Mouse (Mus musculus) Patski (cell line): ENCODE results near the gene Ankrd36. TPM values are rescaled to one million over a fixed set of nuclear protein-coding genes. Genes with fewer than 3 reads are reported as not detected.

ENCODE experiments used
- ATAC-seq: fragments of 100-300 bp; one replicate; pipeline ENCODE4 v1.8.0; 2021
- CTCF ChIA-PET: fragments of 350-600 bp; sonication (Branson Sonifier 250); formaldehyde crosslinking; loops from one replicate; lab custom pipeline; 2022; ENCODE audit warnings: inconsistent platforms; lab: Charles Lee
- POLR2A ChIA-PET: fragments of 350-600 bp; sonication (Branson Sonifier 250); formaldehyde crosslinking; loops from one replicate; lab custom pipeline; 2022; ENCODE audit warnings: antibody characterized with exemption, inconsistent platforms; lab: Charles Lee
- DNase-seq: peaks from one replicate; pipeline ENCODE4 v3.0.0-alpha.2; 2011; ENCODE audit warnings: low read depth, low spot score
- H3K27me3 ChIP-seq: fragments of 371-371 bp; one replicate; pipeline ENCODE4 v1.5.1; 2021
- CTCF ChIP-seq: fragments of 100-300 bp; IDR thresholded peaks from one replicate; pipeline ENCODE4 v1.5.1; 2021
- in situ Hi-C: fragments of 300-500 bp; cut with MboI; formaldehyde crosslinking; loops from 3 replicates; pipeline ENCODE4 v1.11.1; 2018; ENCODE audit warnings: low pct_unique_long_range_greater_than_20kb, mixed read lengths
- polyA plus RNA-seq: library from polyadenylated mRNA; unstranded; gene quantifications from one replicate; pipeline ENCODE4 v1.2.3, GENCODE M21; 2021

Ankrd36 gene
- not detected for polyA plus RNA-seq

DNA sequence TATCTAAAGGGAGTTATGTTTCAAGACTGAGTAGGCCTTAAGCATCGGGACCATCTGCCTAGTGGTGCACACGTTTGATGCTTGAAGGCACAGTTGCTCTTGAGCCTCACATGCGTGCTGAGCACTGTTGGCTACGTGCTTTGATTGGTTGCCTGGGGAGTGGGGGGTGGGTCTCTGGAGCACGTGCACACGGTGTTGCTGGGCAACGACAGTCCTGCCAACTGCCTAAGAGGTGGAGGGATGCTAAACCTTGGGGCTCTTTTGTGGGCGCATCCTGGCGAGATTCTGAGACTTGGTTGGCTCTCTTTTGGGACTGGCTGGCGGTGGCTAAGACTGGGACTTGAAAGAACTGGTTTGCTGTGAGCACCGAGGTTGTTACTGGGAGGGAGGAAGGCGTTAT is at the start of gene Ankrd36:
Gene Ankrd36, plus strand, starts transcription at position 211 of the 400 bp plus-strand sequence.
- ATAC-seq (no peak), DNase-seq (no peak)
- in situ Hi-C loops = no loop called here
- TF ChIP-seq CTCF = no peak
- H3K27me3 ChIP-seq = peaks cover 32% of the 10 kb centered on the region
- ChIA-PET CTCF (no interaction called here), POLR2A (no interaction called here)

DNA sequence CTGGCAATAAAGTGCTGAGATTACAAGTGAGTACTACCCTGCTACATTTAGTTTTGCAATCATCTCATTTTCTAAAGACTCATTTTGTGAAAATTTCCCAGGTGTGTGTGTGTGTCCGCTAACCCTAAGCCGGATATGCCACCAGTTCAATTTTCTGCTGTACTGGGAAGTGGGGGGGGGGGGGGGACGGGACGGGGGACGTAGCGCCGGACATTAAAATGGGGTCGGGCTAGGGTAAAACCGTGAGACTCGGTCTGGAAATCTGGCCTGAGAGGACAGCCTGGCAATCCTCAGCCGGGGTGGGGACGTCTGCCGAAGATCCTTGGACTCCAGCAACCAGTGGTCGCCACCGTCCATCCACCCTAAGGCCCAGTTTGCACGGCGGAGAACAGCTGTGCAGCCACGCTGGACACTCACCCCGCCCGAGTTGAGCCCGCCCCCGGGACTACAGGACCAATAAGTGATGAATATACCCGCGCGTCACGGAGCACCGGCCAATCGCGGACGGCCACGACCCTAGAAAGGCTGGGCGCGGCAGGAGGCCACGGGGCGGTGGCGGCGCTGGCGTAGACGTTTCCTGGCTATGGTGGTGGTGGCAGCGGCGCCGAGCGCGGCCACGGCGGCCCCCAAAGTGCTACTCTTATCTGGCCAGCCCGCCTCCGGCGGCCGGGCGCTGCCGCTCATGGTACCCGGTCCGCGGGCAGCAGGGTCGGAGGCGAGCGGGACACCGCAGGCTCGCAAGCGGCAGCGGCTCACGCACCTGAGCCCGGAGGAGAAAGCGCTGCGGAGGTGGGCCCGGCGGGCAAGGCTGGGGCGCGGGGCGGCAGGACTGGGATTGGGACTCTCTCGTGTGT is 48.8 kb upstream of the Ankrd36 start, which contains the start of gene Xbp1:
Gene Xbp1, plus strand, starts transcription at position 248 of the 854 bp plus-strand sequence.
- DNase-seq = peak; percentile 70
- ChIA-PET POLR2A (interaction anchor here (1.0 to 3.0 kb wide), 4 partner anchors 12 to 29 kb away, joined by 3 to 24 read pairs (median 4); no protein-coding TSS in a partner anchor), CTCF (interaction anchor here (3.2 kb wide), 1 partner anchor 12 kb away, joined by 19 read pairs; no protein-coding TSS in a partner anchor)
- no peaks in the 10 kb centered on the region for H3K27me3 ChIP-seq
- in situ Hi-C loops = loop anchor here (5.0 kb wide), 1 partner anchor 33 kb away; no protein-coding TSS in a partner anchor
- TF ChIP-seq CTCF = no peak
- peak; percentile 87 for ATAC-seq

GRCm38 (mm10) chr11:5521266-5521515 is 48.3 kb upstream of the Ankrd36 start:
- ChIA-PET CTCF (interaction anchor here (2.0 to 3.2 kb wide), 2 partner anchors 11 to 17 kb away, joined by 12 to 19 read pairs; no protein-coding TSS in a partner anchor), POLR2A (interaction anchor here (1.0 to 3.0 kb wide), 3 partner anchors 11 to 23 kb away, joined by 3 to 24 read pairs (median 3); no protein-coding TSS in a partner anchor)
- ATAC-seq = peak; percentile 20
- no peak for DNase-seq
- TF ChIP-seq CTCF = no peak
- in situ Hi-C loops = loop anchor here (5.0 kb wide), 1 partner anchor 34 kb away; no protein-coding TSS in a partner anchor
- no peaks in the 10 kb centered on the region for H3K27me3 ChIP-seq

- DNase-seq = no peak
- CTCF ChIA-PET = interaction anchor here (2.0 to 3.2 kb wide), 3 partner anchors 10 to 37 kb away, joined by 8 to 19 read pairs (median 12); no protein-coding TSS in a partner anchor
Measured at GRCm38 (mm10) chr11:5521516-5522291, 47.8 kb upstream of the Ankrd36 start.

GRCm38 (mm10) chr11:5522798-5523415 is 46.6 kb upstream of the Ankrd36 start:
- POLR2A ChIA-PET = interaction anchor here (0.7 to 3.0 kb wide), 3 partner anchors 10 to 25 kb away, joined by 3 to 24 read pairs (median 5); no protein-coding TSS in a partner anchor
- in situ Hi-C loops = loop anchor here (5.0 kb wide), 1 partner anchor 36 kb away; no protein-coding TSS in a partner anchor
- DNase-seq (no peak), ATAC-seq (no peak)
- no peak for TF ChIP-seq CTCF
- H3K27me3 ChIP-seq = no peaks in the 10 kb centered on the region
- CTCF ChIA-PET = interaction anchor here (2.0 to 3.2 kb wide), 3 partner anchors 9 to 38 kb away, joined by 8 to 19 read pairs (median 12); no protein-coding TSS in a partner anchor

More at GRCm38 (mm10) chr11:5521516-5522291, 47.8 kb upstream of the Ankrd36 start:
- ATAC-seq = peak; percentile 47
- in situ Hi-C loops = loop anchor here (5.0 kb wide), 1 partner anchor 34 kb away; no protein-coding TSS in a partner anchor
- TF ChIP-seq CTCF = no peak
- H3K27me3 ChIP-seq = no peaks in the 10 kb centered on the region
- POLR2A ChIA-PET = interaction anchor here (0.7 to 3.0 kb wide), 4 partner anchors 11 to 23 kb away, joined by 3 to 24 read pairs (median 3); no protein-coding TSS in a partner anchor

- CTCF ChIA-PET = interaction anchor here (2.2 kb wide), 1 partner anchor 12 kb away, joined by 8 read pairs; no protein-coding TSS in a partner anchor
- ATAC-seq = no peak
Measured at GRCm38 (mm10) chr11:5525418-5525817, 44.1 kb upstream of the Ankrd36 start.

DNA sequence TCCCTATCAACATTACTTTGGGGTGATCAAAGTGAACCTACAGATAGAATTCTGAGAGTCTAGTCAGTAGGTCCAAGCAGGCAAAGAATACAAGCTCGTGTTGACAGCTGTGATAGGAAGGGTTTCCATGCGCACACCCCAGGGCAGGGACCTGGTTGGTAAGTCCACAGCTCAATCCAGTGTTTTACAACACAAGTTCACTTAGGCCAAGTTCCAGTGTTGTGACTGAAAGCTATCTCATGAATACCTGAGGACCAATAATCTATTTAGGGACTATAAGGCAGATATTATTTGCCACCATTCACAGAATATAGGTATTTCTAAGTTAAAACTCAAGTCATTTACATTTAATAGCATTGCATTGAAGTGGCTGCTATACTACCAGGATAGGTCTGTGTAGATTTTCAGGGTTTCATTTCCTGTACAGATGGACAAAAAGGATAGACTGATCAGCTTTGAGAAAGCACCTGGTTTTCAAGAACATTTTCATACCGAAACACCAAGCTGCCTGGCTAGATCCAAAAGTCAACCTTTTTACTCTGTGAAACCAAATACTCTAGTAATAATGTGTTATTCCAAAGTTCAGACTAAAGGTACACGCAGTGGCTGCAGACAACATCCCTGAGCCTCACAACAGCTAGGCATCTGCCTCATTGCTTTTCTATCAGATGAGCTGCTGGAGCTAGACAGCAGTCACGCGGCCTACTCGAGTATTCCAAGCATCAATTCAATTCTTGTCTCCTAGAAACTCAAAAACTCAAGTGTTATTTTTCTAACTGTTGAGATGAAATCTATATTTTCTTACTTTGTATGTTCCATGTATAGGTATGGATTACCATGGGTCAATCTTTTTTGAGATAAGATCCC is 42.7 kb upstream of the Ankrd36 start:
- in situ Hi-C loops = no loop called here
- ChIA-PET POLR2A (interaction anchor here (0.6 kb wide), 1 partner anchor 37 kb away, joined by 4 read pairs; no protein-coding TSS in a partner anchor), CTCF (interaction anchor here (1.1 to 2.2 kb wide), 3 partner anchors 11 to 42 kb away, joined by 4 to 8 read pairs (median 4); no protein-coding TSS in a partner anchor)
- ATAC-seq = no peak
- TF ChIP-seq CTCF = no peak
- no peak for DNase-seq
- H3K27me3 ChIP-seq = no peaks in the 10 kb centered on the region

More at GRCm38 (mm10) chr11:5525418-5525817, 44.1 kb upstream of the Ankrd36 start:
- in situ Hi-C loops = no loop called here
- H3K27me3 ChIP-seq = no peaks in the 10 kb centered on the region
- DNase-seq = no peak
- POLR2A ChIA-PET = no interaction called here
- TF ChIP-seq CTCF = no peak

- ATAC-seq (no peak), DNase-seq (no peak)
- no peak for TF ChIP-seq CTCF
- H3K27me3 ChIP-seq = no peaks in the 10 kb centered on the region
- ChIA-PET CTCF (interaction anchor here (1.0 to 2.2 kb wide), 3 partner anchors 10 to 43 kb away, joined by 3 to 8 read pairs (median 4); no protein-coding TSS in a partner anchor), POLR2A (no interaction called here)
- in situ Hi-C loops = no loop called here
Measured at GRCm38 (mm10) chr11:5527865-5528523, 41.5 kb upstream of the Ankrd36 start.
